Mouse (Mus musculus): Measurements from ENCODE around the gene Myo1d. TPM values are rescaled to one million over a fixed set of nuclear protein-coding genes. Genes with fewer than 3 reads are reported as not detected.

Myo1d gene
- polyA plus RNA-seq, 1 experiment = 37.1 TPM

DNA sequence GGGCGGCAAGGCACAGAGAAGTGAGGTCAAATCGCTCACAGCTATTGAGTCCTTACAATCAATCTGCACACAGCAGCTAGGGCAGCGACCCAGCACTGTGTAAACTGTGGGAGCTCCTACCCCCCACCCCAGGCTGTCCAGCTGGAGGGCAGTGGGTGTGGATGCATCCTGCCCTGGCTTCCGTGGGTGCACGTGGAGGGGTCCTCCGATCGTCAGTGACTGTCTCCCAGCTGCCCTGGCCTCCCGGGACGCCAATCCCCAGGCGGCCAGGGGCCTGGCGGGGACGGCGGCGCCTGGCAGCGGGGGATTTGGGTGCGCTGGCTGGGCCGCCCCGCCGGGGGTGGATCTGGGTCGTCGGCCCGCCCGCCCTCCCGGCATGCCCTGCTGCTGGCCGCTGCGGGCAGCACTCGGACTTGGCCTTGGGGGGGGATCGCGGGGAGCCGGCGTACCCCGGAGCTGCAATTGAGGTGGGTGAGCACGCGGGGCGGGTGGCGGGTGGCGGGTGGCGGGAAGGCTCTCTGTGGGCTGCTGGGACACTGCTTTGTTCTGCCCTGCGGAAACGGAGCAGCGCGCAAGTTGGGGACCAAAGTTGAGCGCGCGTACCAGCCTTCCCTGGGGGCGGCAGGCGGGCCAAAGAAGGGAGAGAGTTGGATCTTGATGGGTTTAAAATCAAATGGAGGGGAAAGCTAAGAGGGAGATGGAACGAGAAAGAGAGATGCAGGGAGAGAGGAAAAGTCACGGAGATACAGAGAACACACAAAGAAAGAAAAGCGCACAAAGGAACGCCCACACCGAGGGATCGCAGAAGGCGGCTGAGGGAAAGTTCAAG is 30.4 kb upstream of the Myo1d start, which contains the start of gene Tmem98:
TSS of gene Tmem98 (plus strand) at position 183 of the 829 bp plus-strand sequence.
- Histone ChIP-seq H3K36me3 (ENCODE audit: control insufficient read depth, insufficient read depth, low read length) (no peaks in the 10 kb centered on the region), H3K4me3 (ENCODE audit: insufficient read depth, low read depth, low read length) (peak within 1 kb of the TSS; percentile 65), H3K27ac (ENCODE audit: insufficient read depth, low read depth, low read length) (no peak within 1 kb of the TSS), H3K27me3 (replicated peaks; ENCODE audit: control insufficient read depth, insufficient read depth, low read length) (no peaks in the 10 kb centered on the region), H3K4me1 (ENCODE audit: control insufficient read depth, insufficient read depth, low read length) (no peaks in the 10 kb centered on the region)
- DNase-seq = no peak
- TF ChIP-seq CTCF (conservative IDR thresholded peaks at IDR 0.05; ENCODE audit: insufficient read depth, insufficient read length, low read depth, low read length) = no peak
- TF ChIP-seq POLR2A (IDR thresholded peaks at IDR 0.05; ENCODE audit: low read depth, low read length) = no peak
- 2% methylated on average over 54 of the region's 54 CpGs for WGBS

DNA sequence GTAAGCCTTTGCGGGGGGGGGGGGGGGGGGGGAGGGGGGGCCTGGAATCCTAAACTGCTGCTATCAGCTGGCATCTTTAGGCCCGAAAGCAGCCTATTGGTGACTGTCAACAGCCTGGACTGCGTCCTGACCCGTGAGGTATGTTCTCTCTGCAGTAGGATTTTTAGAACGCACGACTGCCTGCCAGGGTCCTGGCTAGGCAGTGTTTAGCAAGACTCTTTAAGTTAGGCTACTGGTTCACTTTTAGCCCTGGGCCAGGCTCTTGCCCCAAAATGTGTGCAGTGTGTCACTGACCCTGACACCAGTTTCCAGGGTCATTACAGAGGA is 29.8 kb upstream of the Myo1d start:
- no peak for TF ChIP-seq POLR2A (IDR thresholded peaks at IDR 0.05; ENCODE audit: low read depth, low read length)
- TF ChIP-seq CTCF (conservative IDR thresholded peaks at IDR 0.05; ENCODE audit: insufficient read depth, insufficient read length, low read depth, low read length) = no peak
- H3K27me3 ChIP-seq (replicated peaks; ENCODE audit: control insufficient read depth, insufficient read depth, low read length) = no peaks in the 10 kb centered on the region
- no peaks in the 10 kb centered on the region for H3K36me3 ChIP-seq (ENCODE audit: control insufficient read depth, insufficient read depth, low read length)
- DNase-seq = no peak
- no peaks in the 10 kb centered on the region for H3K4me1 ChIP-seq (ENCODE audit: control insufficient read depth, insufficient read depth, low read length)
- H3K27ac ChIP-seq (ENCODE audit: insufficient read depth, low read depth, low read length) = no peak overlapping the region
- peak overlapping the region; percentile 65; the same call in 1 of the 2 replicates for H3K4me3 ChIP-seq (ENCODE audit: insufficient read depth, low read depth, low read length)
- 38% methylated on average over 6 of the region's 6 CpGs for WGBS

- Histone ChIP-seq H3K4me1 (ENCODE audit: control insufficient read depth, insufficient read depth, low read length) (no peaks in the 10 kb centered on the region), H3K4me3 (ENCODE audit: insufficient read depth, low read depth, low read length) (no peak overlapping the region), H3K27me3 (replicated peaks; ENCODE audit: control insufficient read depth, insufficient read depth, low read length) (no peaks in the 10 kb centered on the region), H3K36me3 (ENCODE audit: control insufficient read depth, insufficient read depth, low read length) (no peaks in the 10 kb centered on the region), H3K27ac (ENCODE audit: insufficient read depth, low read depth, low read length) (no peak overlapping the region)
- WGBS = 61% methylated on average over 6 of the region's 6 CpGs
- no peak for TF ChIP-seq POLR2A (IDR thresholded peaks at IDR 0.05; ENCODE audit: low read depth, low read length)
- TF ChIP-seq CTCF (conservative IDR thresholded peaks at IDR 0.05; ENCODE audit: insufficient read depth, insufficient read length, low read depth, low read length) = peak; percentile 22; the same call in 1 of the 2 replicates
- DNase-seq = peak; percentile 64
Observed at GRCm38 (mm10) chr11:80808551-80809070, 28.8 kb upstream of the Myo1d start.

DNA sequence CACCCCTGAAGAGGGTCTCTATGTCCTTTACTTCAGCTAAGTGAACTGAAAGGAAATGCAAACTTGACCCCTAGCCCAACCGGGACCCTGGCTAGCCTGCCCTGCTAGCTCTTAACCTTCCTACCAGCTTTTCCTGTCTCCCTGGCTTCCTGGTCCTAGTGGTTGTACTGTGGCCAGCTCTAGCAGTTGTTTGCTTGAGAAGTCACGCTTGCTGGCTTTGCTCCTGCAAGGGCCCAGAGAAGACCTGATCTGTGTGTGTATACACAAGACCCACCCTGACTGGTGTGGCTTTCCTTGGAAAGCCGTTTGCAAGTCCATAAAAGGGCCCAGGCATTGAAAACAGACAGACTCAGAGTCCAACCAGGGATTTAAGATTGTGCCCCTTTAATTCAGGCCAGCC is 22.9 kb upstream of the Myo1d start:
- peak; percentile 69 for DNase-seq
- no peaks in the 10 kb centered on the region for H3K4me1 ChIP-seq (ENCODE audit: control insufficient read depth, insufficient read depth, low read length)
- H3K4me3 ChIP-seq (ENCODE audit: insufficient read depth, low read depth, low read length) = no peak overlapping the region
- H3K36me3 ChIP-seq (ENCODE audit: control insufficient read depth, insufficient read depth, low read length) = no peaks in the 10 kb centered on the region
- no peaks in the 10 kb centered on the region for H3K27me3 ChIP-seq (replicated peaks; ENCODE audit: control insufficient read depth, insufficient read depth, low read length)
- TF ChIP-seq CTCF (conservative IDR thresholded peaks at IDR 0.05; ENCODE audit: insufficient read depth, insufficient read length, low read depth, low read length) (no peak), POLR2A (IDR thresholded peaks at IDR 0.05; ENCODE audit: low read depth, low read length) (no peak)
- 29% methylated on average over 3 of the region's 3 CpGs for WGBS
- H3K27ac ChIP-seq (ENCODE audit: insufficient read depth, low read depth, low read length) = peak overlapping the region; percentile 34

- DNase-seq = peak; percentile 53
- Histone ChIP-seq H3K4me3 (ENCODE audit: insufficient read depth, low read depth, low read length) (no peak overlapping the region), H3K36me3 (ENCODE audit: control insufficient read depth, insufficient read depth, low read length) (no peaks in the 10 kb centered on the region), H3K4me1 (ENCODE audit: control insufficient read depth, insufficient read depth, low read length) (no peaks in the 10 kb centered on the region), H3K27ac (ENCODE audit: insufficient read depth, low read depth, low read length) (no peak overlapping the region), H3K27me3 (replicated peaks; ENCODE audit: control insufficient read depth, insufficient read depth, low read length) (no peaks in the 10 kb centered on the region)
- peak; percentile 76 for TF ChIP-seq CTCF (conservative IDR thresholded peaks at IDR 0.05; ENCODE audit: insufficient read depth, insufficient read length, low read depth, low read length)
- TF ChIP-seq POLR2A (IDR thresholded peaks at IDR 0.05; ENCODE audit: low read depth, low read length) = no peak
- WGBS = 36% methylated on average over 3 of the region's 3 CpGs
Observed at GRCm38 (mm10) chr11:80799979-80800378, 20.2 kb upstream of the Myo1d start.

DNA sequence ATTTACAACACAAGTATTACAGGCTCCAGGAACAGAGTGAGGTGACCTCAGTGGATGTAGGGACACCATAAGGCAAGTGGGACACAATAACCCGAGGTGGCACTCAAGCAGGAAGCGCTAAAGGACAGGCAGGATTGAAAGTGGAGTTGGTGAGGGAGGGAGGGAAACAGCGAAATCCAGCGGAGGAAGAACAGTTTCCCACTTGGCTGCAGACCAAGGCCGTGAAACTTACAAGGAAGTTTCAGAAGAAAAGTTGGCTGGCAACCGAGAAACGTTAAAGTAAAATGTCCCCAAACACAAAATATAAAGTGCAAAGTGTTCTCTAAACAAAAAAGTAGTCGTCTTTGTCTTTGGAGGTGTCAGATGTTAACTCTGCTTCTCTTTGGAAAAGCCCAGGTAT is 15.6 kb upstream of the Myo1d start:
- Histone ChIP-seq H3K4me1 (ENCODE audit: control insufficient read depth, insufficient read depth, low read length) (no peaks in the 10 kb centered on the region; the same call in 1 of the 2 replicates), H3K4me3 (ENCODE audit: insufficient read depth, low read depth, low read length) (no peak overlapping the region), H3K36me3 (ENCODE audit: control insufficient read depth, insufficient read depth, low read length) (no peaks in the 10 kb centered on the region), H3K27me3 (replicated peaks; ENCODE audit: control insufficient read depth, insufficient read depth, low read length) (no peaks in the 10 kb centered on the region), H3K27ac (ENCODE audit: insufficient read depth, low read depth, low read length) (no peak overlapping the region)
- peak; percentile 44 for DNase-seq
- TF ChIP-seq CTCF (conservative IDR thresholded peaks at IDR 0.05; ENCODE audit: insufficient read depth, insufficient read length, low read depth, low read length) (no peak), POLR2A (IDR thresholded peaks at IDR 0.05; ENCODE audit: low read depth, low read length) (no peak)
- WGBS = 32% methylated on average over 8 of the region's 8 CpGs

DNA sequence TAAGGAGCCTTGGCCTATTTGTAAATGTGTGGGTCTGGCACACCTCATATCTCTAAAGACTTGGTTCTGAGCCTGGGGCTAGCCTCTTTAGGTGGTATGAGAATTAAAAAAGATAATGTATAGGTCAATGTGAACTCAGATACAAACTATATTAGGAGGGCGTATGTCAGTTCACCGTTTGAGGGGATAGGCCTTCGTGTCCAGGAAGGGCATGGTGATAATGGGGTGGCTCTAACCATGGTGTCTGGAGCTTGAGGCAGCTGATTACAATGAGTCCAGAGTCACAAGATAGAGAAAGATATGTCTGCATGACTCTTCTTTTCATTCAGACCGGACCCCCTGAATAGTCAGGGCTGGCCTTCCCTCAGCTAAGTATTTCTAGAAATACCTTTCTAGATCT is 14.5 kb upstream of the Myo1d start:
- Histone ChIP-seq H3K4me1 (ENCODE audit: control insufficient read depth, insufficient read depth, low read length) (no peaks in the 10 kb centered on the region; the same call in 1 of the 2 replicates), H3K27ac (ENCODE audit: insufficient read depth, low read depth, low read length) (no peak overlapping the region), H3K36me3 (ENCODE audit: control insufficient read depth, insufficient read depth, low read length) (no peaks in the 10 kb centered on the region), H3K27me3 (replicated peaks; ENCODE audit: control insufficient read depth, insufficient read depth, low read length) (no peaks in the 10 kb centered on the region), H3K4me3 (ENCODE audit: insufficient read depth, low read depth, low read length) (no peak overlapping the region)
- WGBS = 99% methylated on average over 4 of the region's 4 CpGs
- TF ChIP-seq CTCF (conservative IDR thresholded peaks at IDR 0.05; ENCODE audit: insufficient read depth, insufficient read length, low read depth, low read length) = no peak
- no peak for TF ChIP-seq POLR2A (IDR thresholded peaks at IDR 0.05; ENCODE audit: low read depth, low read length)
- DNase-seq = no peak

Data from kidney, adult 2 months (tissue).